Mouse (Mus musculus): ENCODE data around the gene Hepacam2.
"Not testable (repeated sequence)": the region's sequence is repeated elsewhere in the genome, so short reads cannot be mapped to it uniquely, and the experiment has no call there.

Hepacam2 gene

GRCm38 (mm10) chr6:3463594-3463993 lies 34.5 kb downstream of the Hepacam2 start:
- no peak for DNase-seq (ENCODE audit: low spot score)

GRCm38 (mm10) chr6:3463026-3463425 lies 35.1 kb downstream of the Hepacam2 start:
- DNase-seq (ENCODE audit: low spot score), result no peak

GRCm38 (mm10) chr6:3455944-3456536 lies 42.1 kb downstream of the Hepacam2 start:
- DNase-seq (ENCODE audit: low spot score), result peak; percentile 6

- no peak for DNase-seq (ENCODE audit: low spot score)
These were observed 43.7 kb downstream of the Hepacam2 start for GRCm38 (mm10) chr6:3454421-3454820.

GRCm38 (mm10) chr6:3447404-3447803 lies 50.7 kb downstream of the Hepacam2 start:
- peak; percentile 64 for DNase-seq (ENCODE audit: low spot score)

- no peak for DNase-seq (ENCODE audit: low spot score)
These were observed 54.2 kb downstream of the Hepacam2 start for GRCm38 (mm10) chr6:3443905-3444304.

GRCm38 (mm10) chr6:3436087-3436486 lies 62.0 kb downstream of the Hepacam2 start:
- no peak for DNase-seq (ENCODE audit: low spot score)

DNA sequence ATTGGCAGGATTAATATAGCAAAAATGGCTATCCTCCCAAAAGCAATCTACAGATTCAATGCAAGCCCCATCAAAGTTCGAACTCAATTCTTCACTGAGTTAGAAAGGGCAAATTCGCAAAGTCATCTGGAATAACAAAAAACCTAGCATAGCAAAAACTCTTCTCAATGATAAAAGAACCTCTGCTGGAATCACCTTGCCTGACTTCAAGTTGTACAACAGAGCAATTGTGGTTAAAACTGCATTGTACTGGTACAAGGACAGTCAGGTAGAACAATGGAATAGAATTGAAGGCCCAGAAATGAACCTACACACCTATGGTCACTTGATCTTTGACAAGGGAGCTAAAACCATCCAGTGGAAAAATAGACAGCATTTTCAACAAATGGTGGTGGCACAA lies 67.1 kb downstream of the Hepacam2 start:
- DNase-seq (ENCODE audit: low spot score), result not testable (repeated sequence)

GRCm38 (mm10) chr6:3427047-3427446 lies 71.1 kb downstream of the Hepacam2 start:
- no peak for DNase-seq (ENCODE audit: low spot score)

DNA sequence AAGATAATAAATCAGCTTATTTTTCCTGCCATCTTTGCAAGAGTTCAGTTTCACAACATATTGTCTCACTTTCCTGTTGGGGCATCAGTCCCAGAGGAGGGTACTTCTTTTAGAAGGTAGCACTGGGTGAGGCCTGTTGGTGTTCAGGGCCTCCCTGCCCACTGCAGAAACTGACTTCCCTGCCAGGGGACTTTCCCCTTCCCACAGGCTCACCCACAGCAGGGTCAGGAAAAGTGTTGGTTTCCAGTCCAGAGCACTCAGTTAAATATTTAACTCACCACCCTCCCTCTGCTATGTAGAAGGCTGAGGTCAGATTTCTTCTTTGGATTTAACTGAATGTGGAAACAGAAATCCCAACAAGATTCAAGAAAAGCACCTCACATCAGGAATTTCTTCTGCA lies 72.8 kb downstream of the Hepacam2 start:
- DNase-seq (ENCODE audit: low spot score), result not testable (repeated sequence)

DNA sequence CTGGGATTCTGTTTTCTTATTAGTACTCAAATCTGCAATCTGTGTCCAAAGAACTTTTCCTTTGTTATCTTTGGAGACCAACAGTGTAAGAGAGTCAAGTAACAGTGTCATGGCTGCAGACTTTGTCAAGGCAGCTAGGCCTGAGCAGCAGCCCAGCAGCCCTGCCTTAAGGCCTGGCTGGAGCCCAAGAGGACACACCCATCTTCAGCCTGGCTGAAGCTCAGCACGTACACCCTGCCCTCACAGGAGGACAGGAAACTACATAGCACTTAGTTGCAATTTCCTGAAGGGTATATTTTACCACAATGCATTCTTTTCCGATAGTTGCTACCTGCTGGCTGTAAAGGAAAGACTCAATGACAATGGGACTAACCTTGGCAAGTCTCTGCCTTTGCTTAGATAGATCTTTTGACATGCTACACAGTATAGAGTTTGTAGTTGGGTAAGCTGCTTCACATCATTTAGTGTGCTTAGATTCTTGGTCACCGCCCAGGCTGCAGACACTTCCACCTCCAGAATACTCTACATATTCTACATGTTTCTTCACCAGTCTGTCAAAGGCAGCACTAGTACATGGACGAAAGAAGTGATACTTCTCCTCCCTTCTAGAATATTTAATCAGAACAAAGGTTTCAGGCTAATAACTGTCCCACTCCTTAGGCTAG lies 73.4 kb downstream of the Hepacam2 start:
- DNase-seq (ENCODE audit: low spot score), result peak; percentile 44
